Mouse (Mus musculus): ENCODE measurements around the gene Clic4.

Clic4 gene

GRCm38 (mm10) chr4:135260434-135260833 lies 12.2 kb downstream of the Clic4 start:
- in situ Hi-C loops (cut with MboI, MseI) = loop anchor here (5.0 kb wide), 1 partner anchor 72 kb away; no protein-coding TSS in a partner anchor

GRCm38 (mm10) chr4:135258521-135258920 lies 14.1 kb downstream of the Clic4 start:
- in situ Hi-C loops (cut with MboI, MseI) = no loop called here

- in situ Hi-C loops (cut with MboI, MseI) = no loop called here
Measured at GRCm38 (mm10) chr4:135257881-135258476, 14.6 kb downstream of the Clic4 start.

- in situ Hi-C loops (cut with MboI, MseI) = no loop called here
Measured at GRCm38 (mm10) chr4:135256536-135257450, 15.8 kb downstream of the Clic4 start.

- in situ Hi-C loops (cut with MboI, MseI) = no loop called here
Measured at GRCm38 (mm10) chr4:135254770-135255169, 17.8 kb downstream of the Clic4 start.

GRCm38 (mm10) chr4:135254321-135254720 lies 18.3 kb downstream of the Clic4 start:
- in situ Hi-C loops (cut with MboI, MseI) = no loop called here

- in situ Hi-C loops (cut with MboI, MseI) = no loop called here
Measured at GRCm38 (mm10) chr4:135253239-135254039, 19.2 kb downstream of the Clic4 start.

- in situ Hi-C loops (cut with MboI, MseI) = no loop called here
Measured at GRCm38 (mm10) chr4:135251801-135252200, 20.8 kb downstream of the Clic4 start.

- in situ Hi-C loops (cut with MboI, MseI) = no loop called here
Measured at GRCm38 (mm10) chr4:135248250-135249018, 24.2 kb downstream of the Clic4 start.

- in situ Hi-C loops (cut with MboI, MseI) = no loop called here
Measured at GRCm38 (mm10) chr4:135246866-135247756, 25.5 kb downstream of the Clic4 start.

GRCm38 (mm10) chr4:135246444-135246843 lies 26.2 kb downstream of the Clic4 start:
- in situ Hi-C loops (cut with MboI, MseI) = no loop called here

GRCm38 (mm10) chr4:135245841-135246240 lies 26.8 kb downstream of the Clic4 start:
- in situ Hi-C loops (cut with MboI, MseI) = no loop called here

GRCm38 (mm10) chr4:135244335-135244734 lies 28.3 kb downstream of the Clic4 start:
- in situ Hi-C loops (cut with MboI, MseI) = no loop called here

GRCm38 (mm10) chr4:135242913-135243541 lies 29.6 kb downstream of the Clic4 start:
- in situ Hi-C loops (cut with MboI, MseI) = no loop called here

GRCm38 (mm10) chr4:135242383-135242782 lies 30.2 kb downstream of the Clic4 start:
- in situ Hi-C loops (cut with MboI, MseI) = no loop called here

GRCm38 (mm10) chr4:135241669-135242068 lies 30.9 kb downstream of the Clic4 start:
- in situ Hi-C loops (cut with MboI, MseI) = no loop called here

- in situ Hi-C loops (cut with MboI, MseI) = no loop called here
Measured at GRCm38 (mm10) chr4:135241106-135241505, 31.5 kb downstream of the Clic4 start.

- in situ Hi-C loops (cut with MboI, MseI) = no loop called here
Measured at GRCm38 (mm10) chr4:135240329-135240728, 32.3 kb downstream of the Clic4 start.

GRCm38 (mm10) chr4:135238706-135239510 lies 33.7 kb downstream of the Clic4 start:
- in situ Hi-C loops (cut with MboI, MseI) = no loop called here

Measured in regulatory T cell (primary cell).